Mouse (Mus musculus) kidney, adult 11 months (tissue): ENCODE measurements around the gene Xiap.
A peak's percentile ranks its signal among the peaks of the same experiment; 100 is the strongest.

Source experiments
- DNase-seq: peaks from one replicate; pipeline ENCODE4 v3.0.0; 2022

Xiap gene

DNA sequence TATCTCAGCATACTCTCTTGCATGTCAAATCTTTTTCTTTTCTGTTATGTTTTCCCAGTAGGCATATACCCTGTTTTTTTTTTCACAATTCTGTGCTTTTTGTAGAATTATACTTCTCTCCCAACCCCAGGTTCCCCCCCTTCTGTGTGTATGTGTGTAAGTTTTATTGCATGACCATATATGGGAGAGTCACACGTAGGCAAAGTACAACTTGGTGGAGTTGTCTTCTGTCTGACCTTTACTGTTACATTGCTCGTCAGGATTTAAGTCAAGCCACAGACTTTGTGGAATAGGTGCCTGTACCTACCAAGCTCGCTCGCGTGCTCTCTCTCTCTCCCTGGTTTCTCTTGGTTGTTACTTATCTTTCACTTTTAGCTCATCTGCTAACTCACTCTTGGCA lies 28.7 kb downstream of the Xiap start:
- no peak for DNase-seq

GRCm38 (mm10) chrX:42107137-42107536 lies 47.7 kb downstream of the Xiap start:
- no peak for DNase-seq

DNA sequence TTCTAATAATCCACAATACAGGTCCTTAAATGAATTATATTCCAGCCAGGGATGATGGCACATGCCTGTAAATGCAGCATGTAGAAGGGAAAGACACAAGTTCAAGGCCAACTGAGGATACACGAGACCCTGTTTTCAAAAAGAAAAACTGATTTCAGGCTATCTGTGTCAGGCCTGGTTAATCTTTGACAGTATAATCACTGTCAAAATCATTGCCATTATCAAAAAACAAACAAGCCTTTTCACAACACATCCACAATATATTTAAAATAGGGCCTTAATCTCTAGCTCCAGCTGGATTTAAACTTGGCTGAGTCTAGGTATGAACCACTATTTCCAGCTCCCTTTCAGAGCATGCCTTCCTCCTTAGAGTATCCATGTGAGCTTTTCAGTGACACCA lies 51.1 kb downstream of the Xiap start:
- DNase-seq: no peak

- DNase-seq: no peak
Observed at GRCm38 (mm10) chrX:42119442-42120048, 60.1 kb downstream of the Xiap start.

DNA sequence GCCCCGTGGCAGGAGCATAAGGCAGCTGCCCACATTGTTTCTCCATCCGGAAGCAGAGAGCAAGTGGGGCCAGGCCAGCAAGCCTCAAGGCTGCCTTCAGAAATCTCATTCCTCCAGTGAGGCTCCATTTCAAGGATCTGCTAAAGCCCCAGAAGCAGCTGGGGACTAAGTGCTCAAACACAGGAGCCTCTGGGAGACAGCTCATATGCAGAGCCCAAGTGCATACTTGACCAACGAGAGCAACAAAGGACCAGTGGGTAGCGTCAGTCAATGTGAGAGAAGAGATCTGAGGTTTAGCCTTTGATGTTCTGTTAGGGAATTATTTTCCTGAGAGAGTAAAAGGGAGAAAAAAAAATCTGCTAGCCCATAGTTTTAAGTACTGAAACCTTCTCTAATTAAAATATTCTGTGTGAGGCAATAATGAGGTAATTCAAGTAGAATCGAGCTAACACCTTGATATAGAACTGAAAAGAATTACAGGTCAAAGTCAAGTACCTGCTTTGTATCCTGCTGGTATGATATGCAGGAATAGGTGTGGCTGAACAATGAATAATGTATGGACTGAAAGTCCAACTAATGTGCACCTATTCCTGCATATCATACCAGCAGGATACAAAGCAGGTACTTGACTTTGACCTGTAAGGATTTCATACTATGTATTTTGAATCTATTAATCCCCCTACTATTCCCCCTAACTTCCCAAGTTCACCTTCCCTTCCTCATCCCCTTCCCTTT lies 65.7 kb downstream of the Xiap start:
- no peak for DNase-seq

GRCm38 (mm10) chrX:42139882-42140281 lies 80.4 kb downstream of the Xiap start:
- DNase-seq: no peak

DNA sequence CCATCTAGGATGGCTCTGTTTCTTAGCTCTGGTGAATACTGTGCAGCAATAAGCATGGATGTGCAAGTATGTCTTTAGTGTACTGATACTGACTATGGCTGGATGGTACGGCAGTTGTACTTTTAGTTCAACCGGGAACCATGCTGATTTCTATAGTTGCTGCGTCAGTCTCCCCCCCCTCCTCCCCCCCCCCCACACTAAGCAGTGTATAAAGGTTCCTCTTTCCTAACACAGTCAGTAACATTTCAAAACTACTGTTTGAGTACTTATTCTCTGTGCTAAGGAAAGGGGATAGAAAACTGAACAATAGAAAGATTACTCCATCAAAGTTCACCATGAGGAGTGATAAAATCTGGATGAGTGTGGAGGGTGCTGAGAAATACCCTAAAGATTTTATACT lies 83.1 kb downstream of the Xiap start:
- no peak for DNase-seq

DNA sequence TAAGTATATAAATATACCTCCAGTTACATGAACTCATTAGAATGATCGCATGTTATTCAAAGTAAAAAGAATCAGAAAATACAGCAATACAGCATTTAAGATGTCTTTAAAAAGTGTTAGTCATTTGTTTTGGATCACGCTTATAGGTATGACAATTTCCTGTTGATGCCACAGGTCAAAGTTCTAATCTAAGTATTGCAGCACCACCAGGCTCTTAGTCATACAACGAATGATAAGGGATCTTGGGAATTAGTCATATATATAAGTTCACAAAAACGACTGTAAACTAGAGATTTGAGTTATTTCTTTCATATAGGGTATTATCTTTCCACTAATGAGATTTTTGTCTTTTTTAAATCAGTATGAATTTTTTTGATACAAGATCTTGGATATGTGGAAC lies 84.5 kb downstream of the Xiap start:
- no peak for DNase-seq

DNA sequence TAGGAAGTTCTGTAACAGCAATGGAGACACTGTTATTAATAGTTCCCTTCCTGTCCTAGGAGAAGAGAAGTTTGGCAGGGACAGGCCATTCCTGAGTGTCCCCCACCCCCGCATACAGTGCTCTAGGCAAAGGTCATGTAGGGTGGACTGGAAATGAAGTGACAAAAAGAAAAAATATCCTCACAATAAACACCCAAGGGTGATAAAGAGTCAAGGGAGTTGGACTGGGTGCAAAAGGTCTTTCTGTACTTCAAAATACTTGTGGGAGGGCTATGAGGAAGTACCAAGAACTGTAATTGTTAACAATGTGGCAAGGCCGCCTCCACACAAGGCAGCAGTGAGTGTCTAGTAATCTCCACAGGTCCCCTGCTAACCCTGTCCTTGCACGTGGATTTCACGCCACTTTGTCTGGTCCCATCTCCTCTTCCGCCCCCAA lies 88.6 kb downstream of the Xiap start:
- DNase-seq: peak; percentile 43

DNA sequence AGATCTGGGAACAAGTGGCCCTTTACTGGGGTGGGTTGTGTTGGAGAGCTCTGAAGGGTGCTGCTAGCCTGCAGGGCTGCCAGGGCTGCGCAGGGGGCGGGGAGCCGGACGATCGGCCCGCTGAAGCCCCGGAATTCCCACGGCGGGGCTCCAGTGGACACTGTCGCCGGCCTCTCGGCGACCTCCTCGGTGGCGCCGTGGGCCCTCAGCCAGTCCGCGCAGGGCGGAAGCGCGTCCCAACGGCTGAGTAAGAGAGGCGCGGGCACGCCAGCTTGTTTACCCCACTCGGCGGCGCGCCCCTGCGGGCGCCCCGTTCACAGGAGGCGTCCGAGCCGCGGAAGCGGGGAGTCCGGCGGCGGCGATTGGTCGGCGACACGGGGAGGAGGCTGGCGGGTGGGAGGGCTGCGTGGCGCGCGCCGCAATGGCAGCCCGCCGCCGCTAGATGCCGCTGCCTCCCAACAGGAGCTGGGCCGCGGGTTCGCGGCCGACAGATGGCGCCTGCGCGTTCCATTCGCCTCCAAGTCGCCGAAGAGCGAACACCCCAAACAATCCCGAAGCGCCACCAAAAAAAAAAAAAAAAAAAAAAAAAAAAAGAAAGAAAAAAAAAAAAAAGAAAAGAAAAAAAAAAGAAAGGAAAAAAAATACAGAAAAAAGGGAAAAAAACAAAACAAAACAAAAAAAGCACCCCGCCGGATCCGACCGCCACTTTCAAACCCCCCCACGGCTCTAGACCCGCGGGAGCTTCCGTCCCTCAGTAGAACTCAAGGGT lies 89.5 kb downstream of the Xiap start, which contains the start of gene Stag2:
TSS of gene Stag2 (plus strand) at position 530 of the 769 bp plus-strand sequence.
- DNase-seq: peak; percentile 89

- DNase-seq: peak; percentile 23
Observed at GRCm38 (mm10) chrX:42149557-42150345, 90.3 kb downstream of the Xiap start.

GRCm38 (mm10) chrX:42150346-42151023 lies 91.0 kb downstream of the Xiap start:
- peak; percentile 70 for DNase-seq

- DNase-seq: peak; percentile 8
Observed at GRCm38 (mm10) chrX:42151024-42151754, 91.7 kb downstream of the Xiap start.

DNA sequence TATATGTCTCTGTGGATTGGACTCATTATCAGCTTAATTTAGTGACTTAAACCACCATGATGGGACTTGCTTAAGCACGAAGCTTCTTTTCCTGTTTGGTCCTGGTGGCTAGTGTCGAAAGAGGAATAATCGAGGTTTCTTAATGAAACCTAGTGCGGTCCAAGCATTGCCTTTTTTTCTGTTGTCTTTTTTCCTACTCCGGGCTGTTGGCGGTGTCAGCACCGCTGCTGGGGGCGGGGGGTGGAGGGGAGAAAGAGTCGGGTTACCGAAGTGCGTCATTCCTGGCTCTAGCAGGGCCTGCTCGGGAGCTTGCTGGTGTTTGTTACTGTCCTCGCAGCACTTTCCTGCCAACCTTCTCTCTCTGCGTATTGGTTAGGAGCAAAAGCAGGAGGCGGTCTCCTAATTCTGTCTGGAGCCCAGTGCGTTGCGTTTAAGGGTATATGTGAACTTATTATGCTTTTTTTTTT lies 92.5 kb downstream of the Xiap start:
- DNase-seq: peak; percentile 86

- no peak for DNase-seq
Observed at GRCm38 (mm10) chrX:42153056-42153455, 93.6 kb downstream of the Xiap start.
